Mouse (Mus musculus) gonadal fat pad, adult 2 months (tissue): Measurements from ENCODE around the gene Usf1. TPM values are rescaled to one million over a fixed set of nuclear protein-coding genes. Genes with fewer than 3 reads are reported as not detected.
A peak's percentile ranks its signal among the peaks of the same experiment; 100 is the strongest.

Experiments used
- DNase-seq: peaks from one replicate; pipeline ENCODE4 v3.0.0-alpha.2; 2012; ENCODE audit warnings: low read depth
- polyA plus RNA-seq: library from polyadenylated mRNA; depleted of rRNA; stranded (reverse); fragments of >200 nt; gene quantifications from 2 replicates; pipeline ENCODE4 v1.2.3, GENCODE M21; 2012

The Usf1 gene
- polyA plus RNA-seq, 1 experiment: 67.5 TPM

DNA sequence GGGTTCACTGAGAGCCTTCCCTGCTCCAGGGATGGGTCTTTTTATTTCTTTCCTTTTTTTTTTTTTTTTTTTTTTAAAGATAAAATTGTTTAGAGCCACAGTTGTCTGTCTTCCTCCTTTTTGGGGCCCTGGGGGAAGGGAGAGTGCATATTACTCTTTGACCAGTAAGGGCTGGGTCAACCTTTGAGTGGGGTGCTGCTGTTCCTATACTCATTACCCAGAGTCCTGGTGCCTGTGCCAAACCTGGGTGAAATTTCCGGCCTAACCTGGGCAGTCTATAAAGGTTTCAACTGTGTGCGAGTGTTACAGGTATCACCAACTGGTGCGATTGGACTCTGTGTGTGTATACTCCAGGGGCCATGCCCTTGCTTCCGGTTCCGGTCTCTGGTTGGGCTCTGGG lies 7.5 kb downstream of the Usf1 start, which contains the start of gene Tstd1:
Gene Tstd1, plus strand, starts transcription at position 213 of the 400 bp plus-strand sequence.
- no peak for DNase-seq

DNA sequence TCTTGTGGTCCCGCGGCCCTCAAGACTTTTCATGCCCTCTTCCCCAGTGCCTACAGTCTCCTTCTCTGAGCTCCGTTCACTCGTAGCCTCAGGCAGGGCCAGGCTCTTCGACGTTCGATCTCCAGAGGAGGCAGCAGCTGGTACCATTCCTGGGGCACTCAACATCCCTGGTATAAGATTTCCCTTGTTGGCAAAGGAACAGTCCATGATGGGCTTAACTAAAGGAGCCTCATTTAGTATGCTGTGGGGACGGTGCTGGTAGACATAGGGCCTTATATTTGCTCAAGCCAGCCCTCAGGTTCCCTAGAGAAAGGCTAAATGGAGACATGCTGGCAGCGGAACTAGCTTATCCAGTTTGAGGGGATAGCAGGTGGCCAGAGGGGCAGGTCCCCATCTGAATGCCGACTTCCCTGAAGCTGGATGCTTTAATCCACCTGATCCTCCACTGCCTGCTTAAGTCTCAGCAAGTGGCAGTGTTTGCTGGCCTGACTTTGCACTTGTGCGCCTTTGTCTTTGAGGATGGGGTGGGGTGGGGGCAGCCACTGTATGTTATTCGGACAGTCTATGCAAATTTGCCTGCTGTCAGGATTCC lies 8.3 kb downstream of the Usf1 start:
- no peak for DNase-seq

DNA sequence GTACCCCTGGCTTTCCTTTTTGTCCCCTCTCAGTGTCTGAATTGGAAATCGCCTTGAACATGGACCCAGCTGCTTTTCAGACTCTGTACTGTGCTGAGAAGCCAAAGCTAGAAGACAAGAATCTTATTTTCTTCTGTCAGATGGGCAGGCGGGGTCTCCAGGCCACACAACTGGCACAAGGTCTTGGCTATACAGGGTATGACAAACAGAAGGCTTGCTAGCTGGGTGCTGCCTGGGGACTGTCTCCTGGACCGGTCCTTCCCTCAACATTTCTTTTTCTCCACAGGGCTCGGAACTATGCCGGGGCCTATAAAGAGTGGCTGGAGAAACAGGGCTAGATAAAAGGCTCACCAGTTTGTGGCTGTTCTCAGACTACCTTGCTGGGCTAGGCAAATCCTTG lies 8.8 kb downstream of the Usf1 start:
- no peak for DNase-seq

DNA sequence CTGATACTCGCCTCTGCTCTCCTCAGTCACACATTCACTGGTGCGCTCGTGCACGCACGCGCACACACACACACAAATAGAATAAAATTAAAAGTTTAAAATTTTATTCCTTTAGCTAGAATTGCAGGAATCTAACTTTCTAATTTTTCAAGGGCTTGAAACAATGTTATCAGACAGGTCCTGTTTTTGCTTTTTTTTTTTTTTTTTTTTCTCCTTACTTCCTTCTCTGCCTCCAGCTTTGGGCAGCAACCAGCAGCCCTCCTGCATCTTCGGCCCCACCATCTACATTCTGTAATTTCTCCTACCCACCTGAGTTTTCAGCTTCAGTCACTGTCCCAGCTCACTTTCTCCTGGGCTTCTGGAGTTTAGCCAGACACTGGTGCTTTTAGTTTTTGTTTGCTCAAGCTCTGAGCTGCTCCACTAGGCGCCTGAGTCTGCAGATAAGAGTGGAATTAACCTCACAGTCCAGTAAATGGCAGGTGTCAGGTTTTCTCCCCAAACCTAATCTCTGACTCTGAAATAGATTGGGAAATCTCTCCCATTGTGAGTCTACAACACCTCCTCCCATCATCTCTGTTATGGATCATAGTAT lies 11.5 kb downstream of the Usf1 start:
- no peak for DNase-seq

DNA sequence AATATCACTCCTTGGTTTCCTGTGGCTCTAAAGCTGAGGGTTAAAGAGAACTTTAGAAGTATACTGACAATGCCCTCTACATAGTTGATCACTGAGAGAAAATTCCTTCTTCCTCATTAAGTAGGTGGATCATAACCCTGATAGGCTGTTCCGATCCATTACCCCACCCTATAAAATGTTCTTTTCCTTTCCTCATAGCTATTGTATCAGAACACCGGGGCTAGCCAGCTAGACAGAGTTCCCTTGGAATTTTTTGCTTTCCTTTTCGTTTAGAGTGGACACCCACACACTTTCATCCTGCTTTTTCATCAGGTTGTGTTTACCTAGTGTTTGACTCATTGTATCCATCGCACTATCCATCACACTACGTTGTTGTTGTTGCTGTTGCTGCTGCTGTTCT lies 13.5 kb downstream of the Usf1 start:
- DNase-seq: no peak

DNA sequence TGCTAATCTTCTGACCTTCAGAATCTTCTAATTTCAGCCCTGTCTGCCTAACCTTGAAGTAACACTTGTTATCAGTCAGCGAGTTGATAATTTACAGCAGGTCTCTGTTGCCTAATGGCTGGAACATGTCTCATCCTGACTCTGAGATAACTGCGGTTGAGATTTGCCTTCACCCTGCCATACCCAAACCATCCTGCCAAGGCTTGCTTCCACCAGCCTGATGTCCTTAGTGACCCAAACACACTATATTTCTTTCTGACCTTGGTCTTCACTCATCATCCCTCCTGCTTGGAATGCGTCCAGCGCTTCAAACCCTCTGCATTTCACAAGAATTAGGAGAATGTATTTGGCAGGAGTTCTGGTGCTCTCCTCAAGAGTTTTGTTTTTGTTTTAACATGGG lies 14.0 kb downstream of the Usf1 start:
- DNase-seq: no peak

DNA sequence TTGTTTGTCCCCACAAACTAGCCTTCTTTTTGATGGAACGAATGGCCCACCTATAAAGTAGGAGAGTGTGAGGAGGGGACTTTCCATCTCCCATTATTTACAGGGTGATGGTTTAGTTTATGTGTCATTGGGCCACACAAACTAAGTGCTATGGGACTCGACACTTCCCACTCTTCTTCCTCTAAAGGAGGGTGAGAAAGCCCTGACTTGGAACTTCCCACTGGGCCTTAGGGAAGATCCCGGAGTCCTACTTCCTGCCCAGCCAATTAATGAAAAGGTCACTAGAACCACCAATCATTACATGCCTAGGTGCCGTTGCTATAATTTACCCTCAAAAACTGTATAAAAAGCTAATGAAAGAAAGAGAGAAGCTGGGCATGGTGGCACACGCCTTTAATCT lies 21.0 kb downstream of the Usf1 start:
- no peak for DNase-seq

DNA sequence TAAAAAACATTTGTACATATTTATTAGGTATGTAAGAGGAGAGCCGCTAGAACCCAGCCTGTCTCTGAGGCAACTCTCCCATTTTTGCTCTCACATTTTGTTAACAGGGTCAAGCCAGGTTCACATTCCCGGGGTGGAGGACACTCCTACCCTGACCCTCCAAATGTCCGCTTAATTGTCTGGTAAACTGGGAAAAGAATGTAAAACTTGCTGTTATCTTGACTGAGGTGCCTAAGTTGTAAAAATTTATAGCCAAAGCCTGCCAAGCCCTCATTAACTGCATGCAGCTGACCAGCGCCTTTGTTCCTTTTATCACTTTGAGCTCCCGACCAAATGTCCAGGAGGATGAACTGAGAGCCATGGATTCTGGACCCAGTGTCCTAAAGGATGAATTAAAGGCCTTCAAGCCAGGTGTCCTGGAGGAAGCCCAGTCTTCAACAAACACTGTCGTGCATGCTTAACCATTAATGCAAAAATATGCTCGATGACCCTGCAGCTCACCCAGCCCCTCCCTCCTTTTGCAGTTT lies 24.2 kb downstream of the Usf1 start:
- DNase-seq: no peak

DNA sequence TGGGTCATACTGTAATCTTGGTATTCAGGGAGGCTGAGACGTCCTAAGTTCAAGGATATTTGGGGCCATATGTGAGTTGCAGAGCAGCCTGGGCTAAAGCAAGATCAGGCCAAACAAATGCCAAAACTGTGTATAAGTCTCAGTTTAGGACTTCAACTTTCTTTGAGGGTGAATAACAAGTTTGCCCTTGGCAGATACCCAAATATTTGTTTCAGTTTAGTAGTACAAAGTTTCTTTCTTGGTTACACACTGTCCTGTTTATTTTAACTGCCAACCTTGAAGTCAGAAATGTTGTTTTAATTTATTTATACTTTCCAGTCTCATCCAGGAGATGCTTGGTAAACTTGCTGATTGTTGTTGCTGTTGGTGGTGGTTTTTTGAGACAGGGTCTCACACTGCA lies 24.9 kb downstream of the Usf1 start:
- DNase-seq: no peak

DNA sequence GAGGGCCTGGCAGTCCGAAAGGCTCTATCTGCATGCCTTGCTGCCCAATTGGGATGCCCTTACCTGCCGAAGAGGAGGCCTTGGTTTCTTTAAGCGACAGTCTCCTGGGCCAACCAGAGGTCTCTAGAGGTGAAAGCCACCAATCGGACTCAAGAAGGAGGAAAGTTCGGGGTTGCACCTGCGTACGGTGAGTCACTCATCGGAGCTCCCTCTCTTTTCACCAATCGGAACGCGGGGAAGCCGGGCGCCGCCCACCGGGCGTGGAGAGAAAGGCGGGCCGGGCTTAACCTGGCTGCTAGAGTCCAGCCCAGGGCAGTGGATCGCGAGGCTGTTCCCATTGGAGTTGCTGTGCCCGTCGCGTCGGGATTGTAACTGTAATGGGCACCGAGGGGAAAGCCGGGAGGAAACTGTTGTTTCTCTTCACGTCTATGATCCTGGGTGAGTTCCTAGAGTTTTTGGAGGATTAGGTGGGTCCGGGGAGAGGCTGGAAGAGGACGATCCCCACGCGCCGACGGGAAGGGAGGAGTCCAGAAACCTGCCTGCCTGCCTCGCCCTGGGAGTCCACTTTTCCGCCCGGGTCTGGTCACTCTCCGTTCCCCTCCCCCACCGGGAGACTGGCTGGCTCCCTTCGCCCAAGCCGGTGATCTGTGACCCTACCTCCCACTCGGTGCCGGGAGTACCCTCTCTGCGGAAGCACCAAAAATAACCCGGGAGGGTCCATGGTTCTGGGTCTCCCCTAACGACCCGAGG lies 26.3 kb downstream of the Usf1 start, which contains the start of gene F11r:
Gene F11r, plus strand, starts transcription at position 272 of the 750 bp plus-strand sequence.
- DNase-seq: peak; percentile 90

DNA sequence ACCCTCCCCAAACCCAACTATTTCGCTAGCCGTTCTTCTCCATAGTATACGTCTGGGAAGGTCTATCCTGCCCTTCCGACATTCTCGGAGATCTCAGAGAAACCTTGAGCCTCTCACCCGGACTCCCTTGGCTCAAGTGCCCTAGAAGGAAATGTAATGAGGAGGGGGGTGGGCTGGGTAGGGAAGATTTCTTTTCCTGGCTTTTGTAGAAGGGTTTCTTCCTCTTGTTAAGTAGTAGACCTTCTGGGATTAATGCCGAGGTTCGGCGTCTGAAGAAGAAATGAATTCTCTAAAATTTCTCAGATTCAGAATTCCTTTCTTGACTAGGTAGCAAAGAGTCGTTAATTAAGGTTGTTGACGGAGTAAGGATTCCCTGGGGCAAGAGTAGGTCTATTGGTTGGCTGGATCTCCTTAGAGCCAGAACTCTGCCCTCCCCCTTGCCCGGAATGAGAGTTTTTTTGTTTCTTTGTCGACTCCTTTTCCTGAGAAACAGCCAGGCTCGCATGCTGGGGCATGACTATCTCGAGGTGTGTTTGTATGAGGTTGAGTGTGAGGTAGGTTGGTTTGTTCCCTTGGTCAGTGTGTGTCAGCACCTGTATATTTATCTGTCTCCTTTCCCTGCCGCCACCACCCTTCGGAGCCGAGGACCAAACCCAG lies 27.0 kb downstream of the Usf1 start:
- no peak for DNase-seq

DNA sequence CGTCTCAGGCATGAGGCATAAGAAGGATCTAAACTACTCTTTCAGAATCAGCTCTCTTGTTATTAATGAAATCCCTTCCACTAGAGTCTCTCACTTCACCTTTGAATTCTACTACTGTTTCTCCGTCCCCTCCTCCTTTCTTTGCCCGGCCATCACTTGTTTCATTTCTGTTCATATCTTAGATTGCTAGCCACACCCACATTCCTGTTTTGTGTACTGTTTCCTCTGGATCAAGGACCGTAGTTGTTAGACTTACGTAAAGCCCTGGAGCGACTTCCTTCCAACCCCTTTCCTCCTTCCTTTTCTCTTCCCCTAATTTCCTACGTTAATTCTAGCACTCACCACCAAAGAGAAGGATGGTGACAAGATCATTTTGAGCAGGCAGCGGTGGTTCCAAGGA lies 28.0 kb downstream of the Usf1 start:
- DNase-seq: no peak

DNA sequence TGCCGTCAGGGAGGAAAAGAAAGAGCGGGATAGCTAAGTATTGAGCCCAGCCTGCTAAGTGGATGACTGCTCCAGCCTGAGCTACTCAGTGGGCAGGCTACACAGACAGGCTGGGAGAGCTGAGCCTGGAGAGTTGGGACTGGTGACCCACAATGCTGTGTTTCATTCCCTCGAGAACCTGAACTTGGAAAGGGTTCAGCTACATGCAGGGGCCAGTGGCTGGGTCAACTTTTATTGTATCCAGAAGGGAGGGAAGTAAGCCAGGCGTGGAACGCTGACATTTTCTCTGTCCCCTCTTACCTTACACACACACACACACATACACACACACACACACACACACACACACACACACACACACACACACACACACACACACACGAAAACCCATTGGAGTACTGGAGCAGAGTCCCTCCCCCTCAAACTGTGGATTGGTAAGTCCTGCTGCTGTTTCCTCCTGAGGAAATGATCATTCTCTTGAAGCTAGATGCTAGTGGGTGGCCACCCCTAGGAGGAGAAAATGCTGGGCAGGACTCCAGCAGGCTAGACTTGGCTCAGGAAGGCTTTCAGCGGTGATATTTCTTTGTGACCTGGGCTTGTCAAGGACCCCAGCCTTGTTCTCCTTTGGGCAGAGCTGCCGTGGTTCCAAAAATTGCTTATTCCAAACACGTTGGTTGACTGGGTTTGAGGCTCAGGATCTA lies 29.1 kb downstream of the Usf1 start:
- no peak for DNase-seq

DNA sequence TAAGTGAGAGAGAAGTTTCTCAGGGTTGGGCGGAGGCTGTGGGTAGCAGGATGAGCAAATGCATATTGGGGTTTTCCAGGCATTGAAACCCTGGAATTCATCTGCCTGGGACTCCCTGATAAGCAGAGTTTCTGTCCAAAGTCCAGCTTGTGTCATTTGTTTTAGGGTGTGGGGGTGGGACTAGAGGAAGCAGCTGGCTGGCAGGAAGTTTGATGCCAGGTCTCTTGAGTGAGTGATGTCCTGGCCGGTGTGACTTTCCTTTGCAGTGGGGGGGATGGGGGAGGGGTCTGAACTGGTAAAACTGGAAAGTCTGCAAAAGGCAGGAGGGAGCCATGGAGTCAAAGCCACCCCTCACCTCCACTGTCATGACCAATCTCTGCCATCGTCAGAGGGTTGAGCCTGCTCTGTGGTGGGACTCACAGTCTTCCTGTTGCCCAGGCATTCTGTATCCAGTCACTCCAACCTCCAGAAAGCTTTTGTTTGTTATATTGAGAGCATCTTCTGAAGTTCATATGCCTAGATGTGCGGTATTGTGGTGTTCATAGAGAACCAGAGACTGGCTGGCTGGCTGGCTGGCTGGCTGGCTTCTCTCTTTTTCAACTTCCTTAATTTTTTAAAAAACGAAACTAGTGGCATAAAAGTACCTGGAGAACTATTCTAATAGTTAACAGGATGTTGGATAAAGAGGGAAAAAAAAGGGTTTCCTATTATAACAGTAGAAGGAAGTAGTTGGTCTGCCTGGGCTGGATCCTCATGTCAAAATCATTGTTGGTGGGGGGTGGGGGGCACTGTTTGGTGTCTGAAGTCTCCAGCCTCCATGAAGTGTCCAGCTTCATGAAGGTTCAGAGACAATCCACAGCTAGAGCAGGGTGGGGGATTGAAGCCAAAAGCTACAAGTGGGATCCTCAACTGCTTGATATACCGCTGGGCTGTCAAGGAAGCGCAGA lies 30.6 kb downstream of the Usf1 start:
- no peak for DNase-seq

DNA sequence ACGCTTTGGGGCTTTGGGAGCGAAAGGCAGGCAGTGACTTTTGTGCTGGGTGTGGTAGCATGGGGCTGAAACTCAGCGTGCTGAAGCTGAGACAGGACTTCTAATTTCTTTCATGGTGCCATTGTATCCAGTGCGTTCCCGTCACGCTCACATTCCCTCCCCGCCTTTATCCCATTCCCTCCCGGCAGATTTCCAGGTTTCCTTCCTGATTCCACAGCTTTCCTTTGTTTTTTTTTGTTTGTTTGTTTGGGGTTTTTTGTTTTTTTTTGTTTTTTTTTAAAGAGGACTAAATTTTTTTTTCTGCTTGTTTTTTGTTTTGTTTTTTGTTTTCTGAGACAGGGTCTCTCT lies 31.3 kb downstream of the Usf1 start:
- DNase-seq: no peak

DNA sequence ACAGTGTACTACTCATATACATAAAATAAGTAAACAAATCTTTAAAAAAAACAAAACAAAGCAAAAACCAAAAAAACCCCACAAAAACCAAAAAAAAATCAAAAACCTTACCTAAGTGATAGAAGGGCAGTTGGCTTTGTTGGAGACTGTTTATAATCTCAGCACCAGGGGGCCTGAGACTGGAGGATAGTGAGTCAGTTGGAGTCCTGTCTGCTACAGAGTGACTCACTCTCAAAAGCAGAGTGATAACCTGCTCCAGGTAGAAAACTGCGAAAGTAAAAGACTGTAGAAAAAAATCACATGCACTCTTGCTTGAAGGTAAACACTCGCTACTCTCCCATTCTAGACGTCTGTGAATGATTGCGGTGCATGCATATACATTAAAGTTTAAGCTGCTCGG lies 33.9 kb downstream of the Usf1 start:
- no peak for DNase-seq

DNA sequence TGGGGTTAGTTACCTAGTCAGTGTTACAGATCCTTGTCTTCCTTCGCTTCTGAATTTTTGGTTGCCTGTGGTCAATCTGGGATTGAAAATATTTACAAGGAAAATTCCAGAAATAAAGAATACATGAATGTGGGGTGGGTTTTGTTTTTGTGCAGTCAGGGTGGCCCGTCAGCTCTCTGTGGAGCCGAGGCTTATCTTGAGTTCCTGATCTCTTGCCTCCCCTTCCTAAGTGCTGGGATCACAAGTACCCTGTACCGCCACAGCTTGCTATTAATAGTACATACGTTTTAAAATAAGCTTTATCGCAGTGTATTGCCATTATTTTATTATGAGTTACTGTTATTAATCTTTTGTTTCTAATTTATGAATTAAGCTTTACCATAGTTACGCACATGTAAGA lies 35.7 kb downstream of the Usf1 start:
- DNase-seq: no peak

DNA sequence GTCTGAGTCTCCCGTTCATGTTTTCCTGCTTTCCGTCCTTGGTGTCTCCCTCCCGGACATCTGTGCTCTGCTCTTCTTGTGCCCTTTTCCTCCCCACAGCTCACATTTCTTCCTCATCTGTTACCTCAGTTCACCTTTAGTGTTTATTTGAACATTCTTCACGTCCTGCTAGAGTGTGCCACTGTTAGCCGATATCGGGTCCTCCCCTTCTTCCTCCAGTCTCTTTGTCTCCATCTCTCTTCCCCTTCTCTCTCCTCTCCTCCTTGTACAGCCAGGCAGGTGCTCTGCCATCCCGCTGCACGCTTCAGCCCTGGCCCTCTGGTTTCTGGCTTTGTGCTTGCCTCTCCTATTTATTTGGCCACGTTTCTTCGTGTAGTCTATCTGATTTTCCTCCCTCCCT lies 36.6 kb downstream of the Usf1 start:
- no peak for DNase-seq

DNA sequence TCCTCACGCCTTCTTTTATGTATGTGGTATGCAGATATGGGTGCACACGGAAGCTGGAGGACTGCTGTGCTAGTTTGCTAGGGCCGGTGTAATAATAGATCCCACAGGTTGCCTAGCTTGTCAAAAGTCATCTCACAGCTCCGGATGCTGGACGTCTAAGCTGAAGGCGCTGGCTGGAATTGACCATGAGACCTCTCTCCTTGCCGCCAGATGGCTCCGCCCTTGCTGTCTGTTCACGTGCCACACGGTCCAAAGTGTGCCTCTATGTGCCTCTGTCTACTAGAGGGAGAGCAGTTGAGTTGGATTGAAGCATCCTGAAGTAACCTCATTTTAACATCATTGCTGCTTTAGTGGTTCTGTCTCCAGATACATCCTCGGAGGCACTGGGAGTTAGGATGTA lies 38.9 kb downstream of the Usf1 start:
- DNase-seq: no peak

DNA sequence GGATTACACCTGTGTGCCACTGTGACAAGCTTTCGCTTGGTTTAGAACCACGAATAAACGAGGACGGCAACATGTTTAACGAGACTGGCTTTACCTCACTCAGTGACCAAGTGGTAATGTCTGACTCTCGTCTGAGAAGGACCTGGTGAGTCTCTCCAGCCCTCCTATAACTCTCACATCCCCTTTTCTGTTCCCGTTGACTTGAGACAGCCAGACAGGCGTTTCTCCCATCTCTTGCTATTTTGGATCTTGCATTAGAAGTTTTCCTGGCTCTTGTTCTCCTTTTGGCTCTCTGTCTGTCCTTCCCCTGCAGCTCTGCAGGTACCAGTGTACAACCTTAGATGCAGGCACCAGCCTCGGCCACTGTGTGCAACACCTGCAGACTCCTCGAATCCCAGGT lies 39.9 kb downstream of the Usf1 start:
- DNase-seq: no peak

DNA sequence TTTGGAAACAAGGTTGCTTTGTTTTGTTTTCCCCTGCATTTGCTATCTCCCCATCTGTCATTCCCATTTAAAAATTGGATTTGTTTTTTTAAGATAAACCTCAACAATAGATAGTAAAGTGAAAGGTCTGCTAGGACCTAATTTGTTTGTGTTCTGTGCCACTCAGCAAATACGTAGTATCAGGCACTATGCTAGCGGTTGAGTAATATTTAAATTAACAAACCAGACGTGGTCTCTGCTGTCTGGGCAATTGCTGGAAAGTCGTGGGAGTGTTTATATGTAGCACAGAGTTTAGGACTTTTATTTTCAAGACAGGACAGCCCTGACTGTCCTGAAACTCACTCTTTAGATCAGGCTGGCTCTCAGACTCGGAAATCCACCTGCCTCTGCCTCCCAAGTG lies 41.4 kb downstream of the Usf1 start:
- no peak for DNase-seq
